Mouse (Mus musculus) heart, adult 18-20 months (tissue): ENCODE results near the gene Ctsd. TPM values are rescaled to one million over a fixed set of nuclear protein-coding genes. Genes with fewer than 3 reads are reported as not detected.
A peak's percentile ranks its signal among the peaks of the same experiment; 100 is the strongest.
"Not testable (repeated sequence)": the region's sequence is repeated elsewhere in the genome, so short reads cannot be mapped to it uniquely, and the experiment has no call there.

ENCODE experiments used
- DNase-seq, 2 experiments: peaks; one replicate each; pipeline ENCODE4 v3.0.0; 2021 to 2022; ENCODE audit warnings: mixed read lengths in 1 of 2
- total RNA-seq, 2 experiments: library from RNA; stranded (reverse); gene quantifications; 2 replicates each; pipeline ENCODE4 v1.2.3; 2021

The Ctsd gene
- total RNA-seq, 2 experiments from 2014 or later = 997 to 1,066 TPM

DNA sequence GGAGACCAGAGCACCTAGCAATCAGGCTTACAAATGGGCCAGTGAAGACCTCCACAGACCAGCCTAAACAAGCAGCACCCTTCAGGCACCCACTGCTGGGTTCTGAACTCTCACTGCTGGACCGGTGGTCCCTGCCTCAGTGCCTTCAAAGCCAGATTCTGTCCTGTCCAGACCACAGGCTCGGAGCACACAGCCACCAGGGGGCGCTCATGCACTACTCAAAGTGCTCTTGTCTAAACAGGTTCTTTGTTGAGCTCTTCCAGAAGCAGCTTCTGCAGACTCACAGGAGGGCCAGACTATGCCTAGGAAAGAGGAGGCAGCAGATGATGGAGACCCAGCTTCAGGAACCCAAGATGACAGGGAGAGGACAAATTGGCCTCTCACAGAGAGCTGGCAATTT lies 53.6 kb downstream of the Ctsd start:
- DNase-seq = peak; percentile 81 to 95

DNA sequence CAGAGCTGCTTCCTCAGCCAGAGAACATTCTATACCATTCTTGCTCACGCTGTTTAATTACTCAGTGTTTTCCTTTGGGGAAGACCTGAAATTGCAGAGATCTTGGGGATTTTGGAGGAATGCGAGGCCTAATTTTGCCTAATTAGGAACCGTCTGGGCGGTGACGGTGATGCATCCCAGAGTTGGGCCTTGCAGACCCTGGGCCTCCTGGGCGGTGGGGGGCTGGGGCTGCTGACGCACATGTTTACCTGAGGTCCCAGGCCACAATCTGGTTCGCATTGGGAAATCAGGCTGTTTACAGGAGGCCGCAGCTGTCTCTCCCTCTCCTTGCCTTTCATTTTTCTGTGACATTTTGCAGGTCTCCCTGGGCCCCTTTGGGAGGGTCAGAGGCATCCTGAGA lies 55.1 kb downstream of the Ctsd start:
- not testable (repeated sequence) for DNase-seq

DNA sequence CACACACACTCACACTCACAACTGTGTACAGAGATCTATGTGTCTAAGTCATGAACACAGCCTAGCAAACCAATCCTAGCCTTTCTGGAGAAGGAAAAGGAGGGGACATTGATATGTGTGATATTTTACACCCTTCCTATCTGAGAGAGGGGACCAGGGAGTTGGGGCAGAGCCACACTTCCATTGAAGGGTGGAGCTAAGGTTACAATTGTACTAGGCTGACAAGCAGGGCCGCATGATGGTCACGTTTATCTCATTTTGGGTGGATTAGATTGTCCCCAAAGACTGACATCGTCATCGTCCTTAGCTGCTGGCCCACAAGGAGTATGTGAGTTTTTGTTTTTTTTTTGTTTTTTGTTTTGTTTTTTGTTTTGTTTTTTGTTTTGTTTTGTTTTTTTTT lies 56.6 kb downstream of the Ctsd start:
- no peak for DNase-seq

- DNase-seq = peak; percentile 83 to 93
Observed at GRCm38 (mm10) chr7:142330271-142330724, 57.5 kb downstream of the Ctsd start.

DNA sequence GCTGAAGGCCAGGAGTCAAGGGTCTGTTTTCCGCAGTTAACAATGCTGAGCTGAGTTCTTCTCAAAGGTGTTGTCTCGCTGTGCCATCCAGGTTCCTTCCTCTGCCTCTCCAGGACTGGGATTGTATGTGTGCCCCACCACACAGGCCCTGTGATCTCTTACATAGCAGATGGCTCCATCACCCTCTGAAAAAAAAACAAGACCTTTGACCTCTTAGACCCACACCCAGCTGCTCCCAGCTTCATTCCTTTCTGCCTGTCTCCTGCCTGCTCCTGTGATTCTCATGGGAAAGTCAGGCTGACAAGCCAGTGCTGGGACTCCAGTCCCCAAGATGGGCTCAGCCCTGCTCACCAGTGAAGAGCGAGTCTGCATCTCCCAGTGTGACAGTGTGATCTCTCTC lies 59.3 kb downstream of the Ctsd start:
- DNase-seq = no peak

DNA sequence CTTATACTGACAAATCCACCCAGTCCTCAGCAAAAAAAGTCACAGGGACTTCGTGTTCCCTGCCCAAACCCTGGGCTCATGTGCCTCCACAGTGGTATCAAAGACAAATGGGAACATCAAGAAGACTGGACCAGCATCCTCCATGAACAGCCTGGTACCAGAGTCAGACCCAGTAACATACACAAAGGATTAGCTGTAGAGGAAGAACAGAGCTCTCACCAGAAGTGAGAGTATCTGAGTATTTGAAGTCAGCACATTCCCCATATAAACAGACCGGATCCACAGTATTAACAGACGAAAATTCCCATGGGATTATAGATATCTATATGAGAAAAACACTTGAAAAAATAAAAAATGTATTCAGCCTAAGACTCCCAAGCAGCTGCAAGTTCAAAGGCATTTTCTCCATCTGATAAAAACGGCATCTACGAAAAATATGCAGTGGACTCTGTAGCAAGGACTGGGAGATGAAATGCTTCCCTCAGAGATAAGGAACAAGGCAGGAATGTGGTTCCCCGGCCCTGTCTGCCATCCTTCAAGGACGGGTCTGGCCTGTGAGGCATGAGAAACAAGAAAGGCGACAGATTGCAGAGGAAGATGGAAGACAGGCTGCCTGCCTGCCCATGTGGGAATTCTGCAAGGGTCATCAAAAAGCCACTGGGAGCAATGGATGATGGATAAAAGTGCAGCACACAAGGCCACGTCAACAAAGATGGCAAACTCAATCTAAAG lies 61.0 kb downstream of the Ctsd start:
- DNase-seq = no peak

Other genes starting within 250 kb of the Ctsd start
- gene Gm45337, start 243.4 kb downstream of the Ctsd start, total RNA-seq = not detected
- gene Gm29735, start 230.9 kb downstream of the Ctsd start, total RNA-seq = not detected
- not detected for gene Gm4553, start 222.3 kb downstream of the Ctsd start, total RNA-seq
- gene Krtap5-2, start 212.0 kb downstream of the Ctsd start, total RNA-seq = not detected
- not detected for gene Gm10153, start 197.6 kb downstream of the Ctsd start, total RNA-seq
- gene Krtap5-3, start 186.7 kb downstream of the Ctsd start, total RNA-seq = not detected
- not detected for gene Gm7579, start 176.2 kb downstream of the Ctsd start, total RNA-seq
- not detected for gene Krtap5-5, start 158.1 kb downstream of the Ctsd start, total RNA-seq
- not detected for gene Gm40460, start 147.0 kb downstream of the Ctsd start, total RNA-seq
- gene Gm2431, start 129.7 kb downstream of the Ctsd start, total RNA-seq = not detected
- not detected for gene Gm4559, start 113.7 kb downstream of the Ctsd start, total RNA-seq
- gene Krtap5-1, start 90.9 kb downstream of the Ctsd start, total RNA-seq = not detected
- not detected for gene Krtap5-4, start 84.5 kb downstream of the Ctsd start, total RNA-seq
- 1 to 10 TPM; 2.0 to 2.2 TPM for gene Ifitm10, start 14.3 kb downstream of the Ctsd start, total RNA-seq
- gene Gm49369, start 5.4 kb downstream of the Ctsd start, total RNA-seq = 1 to 10 TPM; 2.1 to 2.2 TPM
- not detected for gene Syt8, start 46.8 kb upstream of the Ctsd start, total RNA-seq
- gene Tnni2, start 53.8 kb upstream of the Ctsd start, total RNA-seq = 1 to 10 TPM; 1.8 to 2.6 TPM
- gene Lsp1, start 72.8 kb upstream of the Ctsd start, total RNA-seq = 10 to 100 TPM; 24.7 to 33.1 TPM
- gene Tnnt3, start 110.8 kb upstream of the Ctsd start, total RNA-seq = under 1 TPM in 1 of 2 experiments, not detected in 1; 0.67 TPM
- gene Mrpl23, start 144.6 kb upstream of the Ctsd start, total RNA-seq = 10 to 100 TPM; 12.2 to 29.0 TPM